Mouse (Mus musculus) T-helper 2 cell (primary cell): ENCODE data around the gene Phkg1.
"Not testable (repeated sequence)": the region's sequence is repeated elsewhere in the genome, so short reads cannot be mapped to it uniquely, and the experiment has no call there.

ENCODE experiments used
- in situ Hi-C: fragments of 300-600 bp; cut with MboI, MseI; formaldehyde crosslinking; loops from one replicate; pipeline ENCODE4 v1.15.1; 2025; ENCODE audit warnings: high pct_unique_total_duplicates

Gene Phkg1

DNA sequence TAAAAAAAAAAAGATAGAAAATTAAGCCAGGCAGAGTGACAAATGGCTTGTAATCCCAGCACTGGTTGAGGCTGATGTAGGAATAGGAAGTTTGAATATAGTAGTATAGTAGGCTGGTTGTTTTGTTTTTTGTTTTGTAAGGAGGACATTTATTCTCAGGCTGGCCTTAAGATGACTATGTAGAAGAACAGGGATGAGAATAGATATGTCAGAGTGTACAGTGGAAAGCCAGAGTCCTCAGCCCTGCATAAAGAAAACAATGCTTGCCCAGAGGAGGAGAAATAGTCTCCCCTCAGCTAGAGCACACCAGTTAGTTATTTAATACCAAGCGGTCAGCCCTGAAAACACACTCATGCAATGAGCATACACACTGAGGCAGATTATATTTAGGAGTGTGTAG is at the start of gene Phkg1:
Gene Phkg1 (minus strand): TSS at position 101 of the 400 bp plus-strand sequence.
- in situ Hi-C loops, result no loop called here

GRCm38 (mm10) chr5:129947528-129948033 is 49.2 kb upstream of the Phkg1 start:
- in situ Hi-C loops, result no loop called here

- in situ Hi-C loops, result no loop called here
Measured at GRCm38 (mm10) chr5:129943402-129943801, 45.1 kb upstream of the Phkg1 start.

DNA sequence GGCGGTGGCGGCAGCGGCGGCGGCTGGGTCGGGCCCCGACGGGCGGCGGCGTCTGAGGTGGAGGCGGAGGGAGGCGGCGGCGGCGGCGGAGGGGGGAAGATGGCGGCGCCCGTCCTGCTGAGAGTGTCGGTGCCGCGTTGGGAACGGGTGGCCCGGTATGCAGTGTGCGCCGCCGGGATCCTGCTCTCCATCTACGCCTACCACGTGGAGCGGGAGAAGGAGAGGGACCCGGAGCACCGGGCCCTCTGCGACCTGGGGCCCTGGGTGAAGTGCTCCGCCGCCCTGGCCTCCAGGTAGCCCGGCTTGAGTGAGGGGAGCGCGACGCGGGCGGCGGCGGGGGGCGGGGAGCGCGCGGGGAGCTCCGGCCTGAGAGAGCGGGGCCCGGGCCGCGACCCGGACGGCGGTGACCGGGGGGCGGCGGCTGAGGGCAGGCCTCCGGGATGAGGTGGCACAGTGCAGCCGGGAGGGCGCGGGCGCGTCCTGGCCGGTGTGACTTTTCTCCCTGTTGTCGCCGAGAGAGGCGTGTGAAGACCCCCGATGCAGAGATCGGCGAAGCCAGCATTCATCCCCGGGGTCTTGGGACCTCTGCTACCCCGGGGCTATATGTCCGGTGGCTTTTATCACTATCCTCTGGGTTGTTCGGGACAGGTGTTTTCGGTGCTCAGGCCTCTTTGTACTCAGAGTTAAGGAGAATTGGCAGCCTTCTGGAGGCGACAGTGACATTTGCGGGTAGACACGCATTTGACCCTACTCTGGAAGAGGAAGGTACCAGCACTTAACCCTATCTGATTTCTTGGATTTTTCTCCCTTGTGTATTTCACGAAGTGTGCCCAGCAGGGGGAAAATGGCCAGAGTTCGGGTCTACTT is 44.0 kb upstream of the Phkg1 start:
- in situ Hi-C loops, result not testable (repeated sequence)

GRCm38 (mm10) chr5:129941495-129942045 is 43.2 kb upstream of the Phkg1 start, which contains the start of gene Vkorc1l1:
TSS of gene Vkorc1l1 (plus strand) at chr5:129941970.
- in situ Hi-C loops, result no loop called here

DNA sequence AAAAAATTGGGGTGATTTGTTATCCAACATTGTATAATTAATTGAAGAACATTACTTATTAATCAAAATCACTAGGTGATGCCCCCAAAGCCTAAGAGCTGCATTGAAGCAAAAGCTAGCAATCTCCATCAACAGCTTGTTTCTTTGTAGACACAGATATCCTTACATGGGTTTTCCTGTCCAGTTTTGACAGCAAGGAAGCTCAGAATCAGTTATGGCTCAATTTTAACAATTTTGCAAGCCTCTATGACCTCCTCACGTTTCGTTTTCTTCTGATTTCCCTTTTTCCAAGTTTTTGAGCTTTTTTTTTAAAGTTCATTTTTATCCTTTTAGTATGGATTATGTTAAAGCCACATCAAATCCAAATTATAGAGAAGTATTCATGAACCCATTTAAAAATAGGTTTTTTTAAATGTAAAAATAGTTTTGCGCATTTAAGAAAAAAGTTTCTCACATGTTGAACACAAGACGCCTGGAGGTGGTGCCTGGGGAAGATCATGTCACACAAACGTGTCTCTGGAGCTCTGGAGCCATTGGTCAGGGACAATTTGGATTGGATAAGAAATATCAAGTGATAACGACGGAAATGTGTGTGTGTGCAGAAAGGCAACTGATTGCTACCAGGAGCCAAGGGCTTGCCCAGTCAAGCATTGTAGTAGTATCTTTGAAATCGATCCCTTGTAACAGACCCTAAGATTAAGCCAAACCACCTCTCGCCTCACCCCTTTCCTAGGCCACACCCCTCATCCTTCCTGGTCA is 42.6 kb upstream of the Phkg1 start:
- in situ Hi-C loops, result no loop called here

- in situ Hi-C loops, result no loop called here
Measured at GRCm38 (mm10) chr5:129940281-129940680, 41.9 kb upstream of the Phkg1 start.

DNA sequence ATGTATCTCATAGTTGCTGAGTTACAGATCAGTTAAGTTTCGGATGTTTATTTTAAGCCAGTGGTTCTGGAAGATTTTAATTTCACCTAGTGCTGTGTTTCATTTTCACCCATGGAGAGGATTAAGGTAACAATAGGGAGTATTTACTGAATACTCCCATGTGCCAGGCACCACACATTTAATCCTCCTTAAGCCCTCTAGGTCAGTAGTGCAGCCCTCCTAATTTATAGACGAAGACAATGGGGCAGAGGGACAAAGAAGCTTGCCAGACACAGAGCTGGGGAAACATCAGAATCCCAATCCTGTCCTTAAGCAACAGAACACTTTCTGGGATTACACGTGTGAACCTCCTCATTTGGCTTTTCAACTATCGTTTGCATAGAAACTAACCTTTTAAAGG is 38.6 kb upstream of the Phkg1 start:
- in situ Hi-C loops, result no loop called here

DNA sequence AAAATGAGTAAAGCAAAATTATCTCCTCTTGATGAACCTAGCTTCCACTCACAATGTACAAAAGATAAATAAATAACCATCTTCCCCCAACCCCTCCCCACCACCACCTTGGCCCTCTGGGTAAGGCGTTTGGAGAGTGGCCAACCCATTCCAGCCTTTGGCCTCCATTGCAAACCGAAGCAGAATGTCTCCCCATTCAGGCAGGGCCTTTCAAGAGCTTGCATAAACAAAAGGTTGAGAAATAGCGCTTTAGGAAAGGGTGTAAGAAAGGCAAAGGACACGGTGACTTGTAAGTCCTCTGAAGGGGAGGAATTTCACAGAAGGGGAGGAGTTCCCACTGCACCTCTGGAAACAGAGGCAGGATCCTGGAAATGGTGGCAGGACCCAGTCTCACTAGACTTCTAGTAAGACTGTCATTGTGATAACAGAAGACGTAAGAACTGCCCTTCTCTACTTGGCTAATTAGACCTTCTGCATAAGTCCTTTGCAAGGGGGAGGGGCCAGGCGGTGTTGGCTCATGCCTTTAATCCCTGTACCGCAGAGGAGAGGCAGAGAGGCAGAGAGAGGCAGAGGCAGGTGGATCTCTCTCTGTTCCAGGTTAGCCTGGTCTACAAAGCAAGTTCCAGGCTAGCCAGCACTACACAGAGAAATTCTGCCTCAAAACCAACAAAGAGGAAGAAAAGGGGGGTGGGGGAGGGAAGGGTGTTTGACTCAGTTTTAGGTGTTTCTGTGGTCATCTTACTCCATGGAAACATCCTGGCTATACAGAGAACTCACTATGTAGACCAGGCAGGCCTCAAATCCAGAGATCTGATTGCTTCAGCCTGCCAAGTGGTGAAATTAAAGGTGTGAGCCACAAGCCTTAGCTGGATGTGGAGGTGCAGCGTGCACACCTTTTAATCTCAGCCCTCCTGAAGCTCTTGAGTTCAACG is 31.8 kb upstream of the Phkg1 start:
- in situ Hi-C loops, result no loop called here

- in situ Hi-C loops, result no loop called here
Measured at GRCm38 (mm10) chr5:129925933-129926332, 27.6 kb upstream of the Phkg1 start.

- in situ Hi-C loops, result no loop called here
Measured at GRCm38 (mm10) chr5:129924820-129925452, 26.6 kb upstream of the Phkg1 start.

- in situ Hi-C loops, result no loop called here
Measured at GRCm38 (mm10) chr5:129921972-129922371, 23.6 kb upstream of the Phkg1 start.

DNA sequence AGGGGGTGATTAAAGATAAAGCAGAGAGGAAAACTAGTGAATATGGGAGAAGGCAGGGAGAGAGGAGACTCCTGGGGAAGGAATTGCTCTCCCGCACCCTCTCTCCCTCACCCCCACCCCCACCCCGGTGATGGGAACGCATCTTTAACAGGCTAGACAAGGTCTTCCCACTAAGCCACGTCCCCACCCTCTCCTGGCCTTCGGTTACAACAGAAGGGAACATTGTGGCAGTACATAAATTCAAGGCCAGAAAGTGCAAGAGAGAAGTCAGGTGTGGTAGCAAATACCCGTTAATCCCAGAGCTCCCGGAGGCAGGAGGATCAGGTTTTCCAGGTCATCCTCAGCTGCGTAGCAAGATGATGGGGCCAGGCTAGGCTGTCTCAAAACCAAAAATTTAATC is 21.0 kb upstream of the Phkg1 start:
- in situ Hi-C loops, result no loop called here

DNA sequence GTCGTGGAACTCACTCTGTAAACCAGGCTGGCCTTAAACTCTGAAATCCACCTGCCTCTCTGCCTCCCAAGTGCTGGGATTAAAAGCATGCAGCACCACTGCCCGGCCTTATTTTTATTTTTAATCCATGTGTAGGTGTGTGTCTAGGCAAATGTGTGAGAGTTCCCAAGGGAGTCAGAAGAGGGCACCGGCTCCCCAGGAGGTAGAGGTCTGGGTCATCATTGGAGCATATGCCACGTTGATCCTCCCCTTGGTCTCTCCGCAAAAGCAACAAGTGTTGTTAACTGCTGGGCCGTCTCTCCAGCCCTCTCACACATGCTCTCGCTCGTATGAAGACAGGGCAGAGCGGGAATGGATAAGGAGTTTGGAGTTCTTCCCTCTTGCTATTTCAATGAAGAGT is 20.4 kb upstream of the Phkg1 start:
- in situ Hi-C loops, result no loop called here

DNA sequence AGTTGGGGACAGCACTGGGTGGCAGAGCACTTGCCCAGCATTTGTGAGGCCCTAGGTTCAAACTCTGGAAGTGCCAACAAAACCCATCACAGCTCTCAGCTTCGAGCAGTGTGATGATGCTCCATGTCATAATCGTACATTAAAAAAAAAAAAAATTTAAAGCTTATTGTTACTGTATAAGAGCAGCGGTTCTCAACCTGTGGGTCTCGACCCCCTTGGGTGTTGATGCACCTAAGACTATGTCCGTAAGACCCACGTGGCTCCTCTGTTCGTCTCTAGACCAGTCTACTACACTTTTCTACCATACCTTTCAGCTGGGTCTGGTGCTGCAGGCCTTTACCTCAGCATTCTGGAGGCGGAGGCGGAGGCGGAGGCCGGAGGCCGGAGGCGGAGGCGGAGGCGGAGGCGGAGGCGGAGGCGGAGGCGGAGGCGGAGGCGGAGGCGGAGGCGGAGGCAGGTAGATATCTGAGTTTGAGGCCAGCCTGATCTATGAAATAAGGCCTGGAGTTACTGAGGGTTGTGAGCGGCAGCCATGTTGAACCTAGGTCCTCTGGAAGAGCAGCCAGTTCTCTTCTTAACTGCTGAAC is 19.8 kb upstream of the Phkg1 start:
- in situ Hi-C loops, result no loop called here

DNA sequence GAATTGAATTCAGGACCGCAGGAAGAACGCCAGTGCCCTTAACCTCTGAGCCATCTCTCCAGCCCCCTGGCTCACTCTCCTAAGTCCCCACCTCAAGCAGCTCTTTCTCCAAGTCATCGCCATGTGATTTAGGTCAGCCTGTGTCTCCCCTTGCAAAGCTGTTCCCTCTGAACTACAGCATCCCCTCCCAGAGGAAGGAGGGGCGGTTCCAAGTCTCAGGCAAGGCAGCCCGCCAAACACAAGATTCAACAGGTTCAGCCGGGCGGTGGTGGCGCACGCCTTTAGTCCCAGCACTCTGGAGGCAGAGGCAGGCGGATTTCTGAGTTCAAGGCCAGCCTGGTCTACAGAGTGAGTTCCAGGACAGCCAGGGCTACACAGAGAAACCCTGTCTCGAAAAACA is 17.1 kb upstream of the Phkg1 start:
- in situ Hi-C loops, result not testable (repeated sequence)

- in situ Hi-C loops, result no loop called here
Measured at GRCm38 (mm10) chr5:129914024-129914423, 15.7 kb upstream of the Phkg1 start.

- in situ Hi-C loops, result no loop called here
Measured at GRCm38 (mm10) chr5:129909591-129909990, 11.2 kb upstream of the Phkg1 start.

- in situ Hi-C loops, result no loop called here
Measured at GRCm38 (mm10) chr5:129909147-129909546, 10.8 kb upstream of the Phkg1 start.

GRCm38 (mm10) chr5:129908242-129908965 is 10.1 kb upstream of the Phkg1 start, which contains the start of gene Nupr1l:
TSS of gene Nupr1l (plus strand) at chr5:129908540.
- in situ Hi-C loops, result no loop called here
